Mouse (Mus musculus) c-Kit-negative CD71-positive TER-119-positive erythroid progenitor cells, embryonic 14.5 days (primary cell): Measurements from ENCODE around the gene Gramd4.
"Not testable (repeated sequence)": the region's sequence is repeated elsewhere in the genome, so short reads cannot be mapped to it uniquely, and the experiment has no call there.

Source experiments
- DNase-seq: peaks from one replicate; pipeline ENCODE4 v3.0.0-alpha.2; 2013; ENCODE audit warnings: low read depth, low spot score

The Gramd4 gene

DNA sequence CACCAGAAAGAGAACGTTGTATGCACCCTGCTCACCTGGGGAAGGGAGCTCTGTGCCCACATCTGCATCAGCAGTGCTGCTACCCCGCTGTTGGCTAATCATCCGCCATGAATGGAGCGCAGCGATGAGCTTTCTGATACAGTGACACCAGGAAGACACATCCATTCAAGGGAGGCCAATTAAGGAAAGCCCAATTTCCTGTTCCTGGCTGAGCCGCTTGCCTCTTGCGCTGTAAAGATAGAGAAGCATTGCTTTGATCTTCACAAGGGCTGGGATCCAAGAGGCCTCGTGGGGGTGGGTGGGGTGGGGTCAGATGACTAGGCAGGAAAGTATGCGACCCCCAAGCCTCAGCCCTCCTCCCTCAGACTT lies 55.8 kb downstream of the Gramd4 start:
- DNase-seq: no peak

DNA sequence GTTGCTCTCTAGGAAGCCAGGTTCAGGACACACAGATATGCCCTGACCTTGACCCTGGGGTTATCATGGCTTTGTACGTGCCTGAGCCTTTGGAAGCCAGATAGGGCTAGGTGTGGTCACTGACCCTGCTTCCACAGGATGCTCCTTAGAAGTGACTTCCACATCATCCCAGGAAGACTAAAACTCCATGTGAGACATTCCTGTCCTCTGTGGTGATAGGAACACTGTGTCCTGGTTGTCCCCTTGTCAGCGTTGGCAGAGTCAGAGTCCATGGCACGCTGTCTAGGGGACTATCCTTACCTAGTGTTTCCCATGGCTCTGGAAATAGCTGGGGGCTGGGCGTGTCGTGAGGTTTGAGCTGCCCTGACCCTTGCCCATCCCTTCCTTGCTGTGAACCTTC lies 58.9 kb downstream of the Gramd4 start:
- no peak for DNase-seq

DNA sequence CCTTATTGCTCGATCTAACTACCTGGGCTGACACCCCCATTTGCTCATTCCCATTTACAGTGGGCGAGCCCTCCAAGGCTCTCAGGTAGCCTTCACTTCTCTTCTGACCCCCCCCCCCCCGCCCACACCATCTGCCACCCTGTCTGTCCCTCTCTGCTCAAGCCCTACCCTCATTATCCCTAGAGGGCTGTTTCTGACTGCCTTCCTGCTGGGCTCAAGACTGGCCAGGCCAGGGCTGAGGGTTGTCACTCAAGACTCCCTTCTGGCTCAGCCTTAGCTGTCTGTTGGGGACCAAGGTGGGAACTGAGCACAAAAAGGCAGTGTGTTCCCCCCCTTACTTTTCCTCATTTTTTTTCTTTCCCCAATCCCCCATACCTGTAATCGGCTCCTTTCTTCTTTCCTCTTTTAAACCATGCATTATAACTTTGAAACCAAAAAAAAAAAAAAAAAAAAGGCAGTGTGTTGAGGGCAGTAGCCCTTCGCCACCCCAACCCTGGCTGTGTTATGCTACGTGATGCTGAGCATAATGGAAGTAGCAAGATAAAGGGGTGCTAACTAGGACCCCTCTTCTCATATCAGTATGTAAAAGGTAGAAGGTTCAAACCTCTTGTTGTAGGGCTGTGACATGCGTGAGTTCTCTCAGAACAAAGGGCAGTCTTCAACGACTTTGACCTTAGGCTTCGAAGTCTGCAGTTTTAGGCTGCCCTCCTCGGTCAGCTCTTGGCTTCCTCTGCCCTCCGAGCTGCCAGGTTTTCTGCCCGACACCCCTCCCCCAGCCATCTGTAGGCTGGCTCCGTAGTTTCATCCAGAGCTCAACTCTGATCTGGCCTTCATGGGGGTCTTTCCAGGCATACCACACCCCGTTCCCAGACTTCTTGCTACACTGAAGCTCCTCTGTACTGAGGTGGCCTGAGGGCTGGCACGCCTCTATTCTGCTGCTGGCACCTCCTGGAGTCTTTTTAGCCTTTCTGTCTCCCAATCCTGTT lies 59.9 kb downstream of the Gramd4 start:
- no peak for DNase-seq

DNA sequence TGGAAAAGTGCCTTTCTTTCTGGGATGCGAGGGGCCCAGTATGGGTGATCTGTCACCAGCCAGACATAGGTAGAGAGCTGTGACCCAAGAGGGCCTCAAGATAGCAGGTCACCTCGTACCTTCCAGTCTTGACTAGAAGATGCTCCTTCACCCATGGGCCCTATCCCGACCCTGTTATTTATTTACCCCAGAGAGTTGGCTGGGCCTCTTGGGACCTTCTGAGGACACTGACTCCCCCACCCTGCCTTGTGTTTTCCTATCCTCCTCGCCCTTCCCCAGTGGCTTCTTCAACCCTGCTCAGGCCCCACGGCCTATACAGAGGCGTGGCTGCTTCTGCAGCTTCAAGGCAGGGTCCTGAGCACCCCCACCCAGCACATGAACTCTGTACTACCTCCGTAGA lies 61.7 kb downstream of the Gramd4 start:
- no peak for DNase-seq

DNA sequence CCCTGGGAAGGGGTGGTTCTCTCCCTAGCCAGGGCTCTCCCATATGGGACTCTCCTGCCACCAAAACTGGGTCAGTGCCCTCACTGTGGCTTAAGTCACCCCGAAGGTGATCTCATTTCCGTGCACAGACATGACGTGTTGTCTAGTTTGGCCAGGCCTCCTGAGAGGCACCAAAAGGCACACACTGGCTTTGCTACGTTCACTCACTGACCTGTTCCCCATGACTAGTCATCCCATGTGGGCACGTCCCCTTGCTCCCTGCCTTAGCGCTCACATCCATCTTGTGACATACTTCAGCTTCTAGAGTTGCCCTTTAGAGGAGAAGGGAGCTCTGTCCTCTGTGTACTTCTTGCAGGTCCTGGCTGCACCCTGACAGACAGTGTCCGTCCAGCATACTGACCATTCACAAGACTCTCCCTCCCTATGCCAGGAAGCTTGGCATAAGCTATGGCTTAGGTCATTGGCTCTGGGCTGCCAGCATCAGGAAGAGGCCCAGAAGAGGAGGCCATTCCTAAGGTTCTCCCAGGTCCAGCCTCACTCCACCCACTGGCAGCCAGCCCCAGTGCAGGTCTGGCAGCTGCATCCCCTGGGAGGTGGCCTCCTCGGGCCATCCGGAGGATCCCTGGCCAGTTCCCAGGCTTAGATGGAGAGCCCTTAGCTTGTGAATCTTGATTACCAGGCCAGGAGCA lies 64.9 kb downstream of the Gramd4 start:
- DNase-seq: no peak

DNA sequence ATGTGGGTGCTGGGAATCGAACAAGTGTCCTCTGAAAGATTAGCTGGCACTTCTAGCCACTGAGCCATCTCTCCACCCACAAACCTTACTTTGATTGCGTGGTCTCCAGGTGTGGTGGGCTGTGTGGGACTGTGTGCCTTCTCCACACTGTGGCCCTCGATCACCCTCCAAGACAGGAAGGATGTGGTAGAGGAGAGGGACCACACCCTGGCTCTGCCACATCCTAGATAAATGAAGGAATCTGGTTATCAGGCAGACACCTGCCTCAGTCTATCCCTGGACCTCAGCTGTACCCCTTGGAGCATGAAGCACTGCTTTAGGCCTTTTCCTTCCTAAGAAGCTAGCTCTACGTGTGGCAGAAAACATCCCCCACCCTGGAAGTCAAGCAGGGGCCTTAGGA lies 65.9 kb downstream of the Gramd4 start:
- DNase-seq: no peak

DNA sequence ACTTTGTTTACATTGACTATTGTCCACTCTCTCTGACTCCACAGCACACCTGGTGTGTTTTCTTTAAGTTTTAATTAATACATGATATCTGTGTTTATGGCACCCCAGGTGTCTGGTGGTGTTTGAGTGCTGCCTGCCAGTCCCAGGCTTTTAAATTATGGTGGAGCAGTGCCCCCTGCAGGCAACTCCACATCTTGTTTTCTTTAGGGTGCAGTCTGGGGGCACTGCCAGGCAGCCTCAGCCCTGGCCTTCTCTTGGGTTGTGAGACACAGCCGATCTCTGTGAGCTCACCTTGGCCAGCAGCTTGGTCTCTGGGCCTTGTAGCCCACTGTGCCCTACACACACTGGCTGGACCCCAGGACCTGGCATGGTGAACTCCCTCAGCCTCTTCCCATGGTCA lies 66.9 kb downstream of the Gramd4 start:
- peak; percentile 58 for DNase-seq

DNA sequence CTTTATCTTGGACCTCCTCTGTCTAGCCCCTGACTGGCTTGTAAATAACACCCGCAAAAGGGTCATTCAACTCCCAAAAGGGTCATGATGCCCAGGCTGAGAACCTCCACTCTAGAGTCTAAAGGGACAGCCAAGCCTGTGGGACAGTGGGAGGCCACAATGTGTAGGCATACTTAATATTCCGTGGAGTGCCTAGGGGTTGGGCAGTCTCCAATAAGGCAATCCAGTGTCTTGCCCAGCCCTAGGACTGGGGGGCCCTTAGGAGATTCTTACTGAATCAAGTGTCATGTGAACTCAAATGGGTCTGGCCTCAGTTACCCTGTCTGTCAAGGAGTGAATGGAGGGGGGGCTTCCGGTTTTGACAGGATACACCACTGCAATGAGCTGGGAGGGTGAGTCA lies 71.5 kb downstream of the Gramd4 start:
- DNase-seq: no peak

DNA sequence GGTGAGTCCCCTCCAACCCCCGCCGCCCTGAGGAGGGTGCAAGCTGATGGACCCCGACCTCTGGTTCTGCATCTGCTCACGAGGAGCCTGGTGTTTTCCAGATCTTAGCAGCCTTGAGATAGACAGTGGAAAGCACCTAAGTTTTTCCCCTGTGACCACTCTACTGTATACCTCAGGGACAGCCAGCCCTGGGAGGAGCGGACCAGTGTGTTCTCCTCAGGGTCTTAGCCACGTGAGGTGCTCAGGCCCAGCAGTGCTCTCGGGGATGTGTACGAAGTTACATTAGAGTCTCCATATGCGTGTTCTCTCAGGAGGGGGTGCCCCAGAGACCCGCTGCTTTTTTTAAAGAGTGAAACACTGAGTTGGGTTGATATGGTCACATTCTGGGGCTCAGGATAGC lies 73.2 kb downstream of the Gramd4 start:
- DNase-seq: no peak

DNA sequence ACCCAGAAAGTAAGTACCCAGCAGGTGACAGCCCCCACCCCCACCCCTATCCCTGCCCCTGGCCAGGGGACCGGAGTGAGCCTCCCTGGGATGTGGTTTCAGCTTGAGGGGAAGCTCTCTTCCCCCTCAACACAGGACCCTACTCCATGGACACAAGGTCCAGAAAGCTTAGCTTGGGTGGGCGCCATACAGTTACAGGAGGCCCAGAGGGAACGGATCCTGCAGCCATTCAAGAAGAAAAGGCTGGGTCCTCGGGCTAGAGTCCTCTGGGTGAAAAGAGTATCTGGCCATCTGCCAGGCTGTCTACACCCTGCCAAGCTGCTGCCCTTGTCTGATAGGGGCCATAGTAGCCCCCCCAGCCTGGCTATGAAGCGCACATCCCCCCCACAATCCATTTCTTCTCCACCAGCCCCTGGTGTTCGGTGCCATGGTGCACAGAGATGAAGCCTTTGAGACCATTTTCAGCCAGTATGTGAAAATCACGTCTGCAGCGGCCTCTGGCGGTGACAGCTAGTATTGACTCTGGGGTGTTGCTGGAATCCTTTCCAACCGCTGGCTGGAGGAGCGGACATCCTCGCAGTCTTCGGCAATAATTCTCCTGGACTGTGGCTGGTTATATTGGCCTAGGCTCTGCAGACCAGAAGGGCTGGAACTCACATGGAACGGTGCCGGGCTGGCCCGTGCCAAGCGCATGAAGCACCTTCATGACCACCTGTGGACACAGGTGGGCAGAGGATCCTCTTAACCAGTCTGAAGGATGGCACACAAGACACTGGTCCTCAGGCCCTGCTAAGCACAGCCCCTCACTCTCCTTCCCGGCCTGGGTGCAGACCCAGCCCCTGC lies 77.7 kb downstream of the Gramd4 start:
- DNase-seq: peak; percentile 62

DNA sequence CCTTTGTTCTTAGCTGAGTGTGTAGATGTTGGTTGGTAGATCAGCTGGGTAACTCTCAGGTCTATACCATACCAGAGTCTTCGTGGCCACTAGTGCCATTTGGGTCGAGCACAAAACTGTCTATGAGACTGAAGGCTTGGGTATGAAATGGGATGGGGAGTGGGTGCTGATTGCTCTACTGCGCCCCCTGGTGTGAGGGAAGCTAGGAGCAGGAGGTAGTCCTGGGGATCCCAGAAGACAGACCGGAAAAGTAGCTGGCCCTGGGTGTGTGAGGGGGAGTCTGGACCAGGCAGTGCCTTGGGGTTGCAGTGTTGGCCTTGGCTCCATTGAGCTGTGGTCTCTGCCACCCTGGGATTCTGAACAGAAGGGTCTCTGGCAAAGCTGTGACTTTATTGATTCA lies 80.1 kb downstream of the Gramd4 start:
- no peak for DNase-seq

DNA sequence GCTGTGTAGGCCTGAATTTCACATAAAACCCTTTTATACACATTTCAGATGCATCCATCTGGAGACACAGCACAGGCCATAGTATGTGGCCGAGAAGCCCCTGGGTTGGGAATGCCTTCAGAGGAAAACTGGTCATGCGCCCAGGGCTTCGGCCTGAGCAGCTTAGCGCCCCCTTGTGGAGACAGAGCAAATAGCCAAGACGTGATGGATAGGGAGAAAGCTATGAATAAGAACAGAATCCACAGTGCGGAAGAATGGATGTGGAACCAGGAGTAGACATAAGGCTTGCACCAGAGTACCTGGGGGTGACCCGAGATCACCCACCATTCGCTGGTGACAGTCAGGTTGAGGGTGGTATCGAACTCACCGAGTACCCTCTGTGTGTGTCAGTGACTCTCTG lies 82.8 kb downstream of the Gramd4 start:
- no peak for DNase-seq

DNA sequence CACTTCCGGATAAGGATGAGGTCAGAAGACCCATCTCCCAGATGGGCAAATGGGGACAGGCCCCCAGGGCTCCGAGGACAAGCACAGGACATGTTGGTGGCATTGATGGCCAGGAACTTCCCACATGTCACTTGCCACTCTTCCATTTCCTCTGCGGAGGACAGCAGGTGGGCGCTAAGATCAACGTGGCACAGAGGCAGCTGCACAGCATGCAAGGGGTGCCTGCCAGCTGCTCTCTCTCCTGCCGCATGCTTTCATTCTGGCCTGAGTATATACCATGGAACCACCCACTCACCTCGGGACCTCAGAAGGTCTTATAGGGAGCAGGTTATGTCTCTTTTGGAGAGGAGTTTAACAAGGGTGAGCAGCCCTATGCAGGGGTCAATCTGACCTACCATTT lies 87.1 kb downstream of the Gramd4 start:
- no peak for DNase-seq

DNA sequence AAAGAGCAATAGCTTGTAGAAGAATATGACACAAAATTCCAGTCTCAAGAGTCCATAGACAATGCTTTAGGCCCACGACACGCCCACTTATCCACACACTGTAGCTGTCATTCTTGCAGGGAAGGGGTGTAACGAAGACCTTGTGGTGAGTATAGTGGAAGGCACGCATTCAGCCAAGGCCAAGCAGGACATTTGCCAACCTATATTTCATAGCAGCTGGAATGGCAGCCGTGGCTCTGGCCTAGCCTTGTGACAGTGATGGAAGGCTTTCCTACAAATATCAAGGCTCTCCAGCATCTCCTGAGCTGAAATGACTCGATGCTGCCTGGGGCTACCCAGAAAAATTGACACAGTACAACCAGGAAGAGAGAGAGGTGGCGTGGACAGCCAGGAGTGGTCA lies 87.6 kb downstream of the Gramd4 start:
- no peak for DNase-seq

DNA sequence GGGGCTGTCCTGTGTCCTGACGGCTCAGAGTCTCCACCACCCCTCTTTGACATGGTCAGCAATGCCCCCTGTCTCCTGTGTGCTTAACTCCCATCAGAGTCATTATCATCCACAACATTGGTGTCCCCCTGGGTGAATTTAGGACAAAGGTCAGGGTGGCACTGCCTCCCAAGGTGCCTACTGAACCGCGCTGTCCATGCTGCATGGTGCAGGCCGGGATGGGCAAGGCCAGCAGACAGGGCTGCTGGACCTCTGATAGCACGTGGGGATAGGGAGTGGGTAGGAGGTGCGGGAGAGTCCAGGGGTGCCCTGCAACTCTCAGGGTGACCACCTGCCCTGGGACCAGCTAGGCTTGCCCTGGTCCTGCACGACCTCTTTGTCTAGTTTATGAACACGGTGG lies 89.4 kb downstream of the Gramd4 start:
- DNase-seq: no peak

DNA sequence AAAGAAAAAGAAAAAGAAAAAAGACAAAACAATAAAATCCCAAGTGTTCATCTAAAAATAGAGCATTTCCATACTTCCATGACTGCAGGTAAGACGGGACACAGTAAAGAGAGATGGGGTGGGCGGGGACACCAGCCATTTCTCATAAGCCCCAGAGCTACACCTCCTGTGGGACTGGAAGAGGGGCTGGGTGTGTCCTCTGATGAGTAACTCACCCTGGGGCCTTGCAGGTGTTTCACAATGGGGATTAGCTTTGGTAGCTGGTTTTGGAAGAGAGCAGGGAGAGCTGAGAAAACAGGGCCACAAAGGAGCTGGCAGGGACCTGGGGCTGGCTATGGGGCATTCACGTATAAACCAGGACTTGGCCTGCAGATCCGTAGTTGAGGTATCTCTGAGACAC lies 93.1 kb downstream of the Gramd4 start:
- DNase-seq: no peak

DNA sequence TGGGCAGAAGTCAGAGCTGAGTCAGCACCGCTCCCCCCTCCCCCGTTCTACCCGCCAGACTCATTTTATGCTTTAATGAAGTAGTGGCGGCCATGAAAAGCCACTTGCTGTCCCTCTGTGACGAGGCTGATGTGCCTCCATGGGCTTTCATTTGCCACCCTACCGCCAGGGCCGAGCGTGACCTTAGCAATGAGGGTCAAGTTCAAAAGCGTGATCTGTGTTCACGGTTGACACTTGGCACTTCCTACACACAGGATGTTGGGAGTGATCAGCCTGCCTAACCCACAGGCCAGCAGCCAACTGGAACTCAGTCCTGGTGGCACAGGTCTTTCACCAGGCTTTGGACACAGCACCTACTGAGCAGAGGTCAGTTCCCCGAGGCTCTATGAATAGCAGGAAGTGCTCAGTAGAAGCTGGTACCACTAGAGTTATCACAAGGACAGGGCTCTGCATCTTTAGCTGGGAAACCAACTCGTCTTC lies 96.0 kb downstream of the Gramd4 start:
- DNase-seq: no peak

DNA sequence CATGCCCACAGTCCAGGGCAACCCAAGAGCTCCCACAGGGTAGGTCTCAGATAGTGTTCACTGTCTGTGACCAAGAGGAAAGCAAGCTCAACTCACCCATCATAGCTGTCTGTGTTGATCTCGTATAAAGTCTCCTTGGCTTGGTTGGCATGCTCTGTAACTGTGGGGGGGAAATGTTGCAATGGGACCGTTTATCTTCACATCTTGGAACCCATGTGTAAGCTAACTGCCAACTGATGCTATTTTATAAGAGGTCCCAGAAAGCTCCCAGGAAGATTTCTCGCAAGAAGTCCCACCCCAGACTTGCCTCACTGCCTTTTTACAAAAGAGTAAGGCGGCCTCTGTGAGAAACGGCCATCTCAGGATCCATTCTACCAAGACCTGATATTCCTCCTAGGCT lies 99.0 kb downstream of the Gramd4 start:
- DNase-seq: no peak

DNA sequence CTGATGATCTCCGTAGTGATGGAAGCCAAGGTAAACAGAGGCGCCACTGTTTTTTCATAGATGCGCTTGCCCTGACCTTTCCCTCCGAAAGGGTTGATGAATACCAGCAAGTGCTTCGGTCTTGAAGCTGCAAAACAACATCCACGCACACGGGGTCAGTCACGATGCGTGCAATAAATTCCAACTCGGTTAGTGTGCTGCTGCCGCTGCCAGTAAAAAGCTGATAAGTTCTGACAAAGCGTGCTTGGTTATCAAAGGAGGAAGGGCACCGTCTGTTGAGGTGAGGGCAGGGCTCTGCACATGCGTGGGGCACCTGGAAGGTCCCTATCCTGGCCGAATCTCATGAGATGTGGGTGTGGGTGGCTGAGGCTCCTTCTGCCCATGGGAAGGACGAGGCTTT lies 101.6 kb downstream of the Gramd4 start:
- DNase-seq: no peak

DNA sequence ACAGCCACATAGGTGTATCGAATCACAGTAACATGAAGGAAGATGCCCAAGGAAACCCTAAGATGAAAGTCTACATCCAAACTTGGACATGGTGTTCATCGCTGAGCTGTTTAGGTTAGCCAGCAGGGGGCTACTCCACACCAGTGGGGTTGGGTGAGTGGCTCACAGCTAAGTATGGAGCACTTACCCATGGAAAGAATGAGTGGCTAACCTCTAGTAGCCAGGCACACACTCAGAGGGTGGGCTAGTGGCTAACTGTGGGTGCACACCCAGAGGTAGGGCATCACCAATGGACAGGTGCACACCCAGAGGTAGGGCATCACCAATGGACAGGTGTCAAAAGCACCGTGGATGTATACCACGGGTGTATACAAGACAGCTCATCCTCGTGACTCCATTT lies 102.2 kb downstream of the Gramd4 start:
- DNase-seq: no peak

DNA sequence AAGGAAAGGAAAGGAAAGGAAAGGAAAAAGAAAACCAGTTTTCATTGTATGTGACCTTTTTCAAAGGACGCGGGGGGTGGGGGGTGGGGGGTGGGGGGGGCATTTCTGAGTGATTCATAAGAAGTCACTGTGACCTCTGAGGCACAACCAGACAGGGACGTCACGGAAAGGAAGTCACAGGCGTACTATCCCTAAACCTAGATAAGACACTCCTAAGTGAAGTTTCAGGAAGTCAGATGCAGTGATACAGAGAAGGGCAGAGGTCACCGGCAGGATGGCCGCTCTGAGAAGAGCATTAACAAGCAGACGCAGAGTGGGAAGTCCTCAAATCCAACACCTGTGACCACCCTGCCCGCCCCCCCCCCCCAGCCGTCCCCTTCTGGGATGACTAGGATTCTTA lies 103.4 kb downstream of the Gramd4 start:
- no peak for DNase-seq

DNA sequence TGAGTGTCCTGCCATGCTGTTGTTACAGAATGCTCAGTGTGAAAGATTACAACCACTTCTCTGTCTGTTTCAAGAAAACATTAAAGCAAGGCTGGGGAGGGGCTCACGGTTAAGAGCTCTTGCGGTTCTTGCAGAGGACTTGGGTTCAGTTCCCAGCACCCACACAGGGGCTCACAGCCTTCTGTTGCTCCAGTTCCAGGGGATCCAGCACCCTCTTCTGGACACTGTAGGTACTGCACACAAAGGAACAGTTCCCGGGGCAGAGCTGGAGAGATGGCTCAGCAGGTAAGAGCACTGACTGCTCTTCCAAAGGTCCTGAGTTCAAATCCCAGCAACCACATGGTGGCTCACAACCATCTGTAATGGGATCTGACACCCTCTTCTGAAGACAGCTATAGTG lies 104.3 kb downstream of the Gramd4 start:
- not testable (repeated sequence) for DNase-seq
